Mouse (Mus musculus): ENCODE data around the gene D5Ertd579e.

DNA sequence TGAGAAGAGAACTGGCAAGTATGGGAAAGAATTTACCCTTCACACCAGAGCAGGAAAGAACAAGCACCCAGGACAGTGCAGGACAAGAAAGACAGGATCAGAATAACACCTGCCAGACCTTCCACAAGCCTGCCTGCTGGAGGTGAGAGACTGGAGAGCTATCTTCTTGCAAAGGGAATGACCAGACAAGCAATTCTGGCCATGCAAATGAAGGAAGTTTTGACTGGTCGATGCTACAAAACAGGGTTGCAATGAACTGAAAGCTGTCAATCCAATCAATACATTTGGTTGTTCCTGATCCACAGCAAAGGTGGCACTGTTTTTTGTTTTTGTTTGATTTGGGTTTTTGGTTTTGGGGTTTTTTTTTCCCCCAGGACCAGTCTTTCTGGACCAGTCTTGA lies 12.2 kb downstream of the D5Ertd579e start:
- no peak for TF ChIP-seq POLR2A (IDR thresholded peaks at IDR 0.05; ENCODE audit: borderline replicate concordance, control insufficient read depth, low read depth, low read length)
- no peak for TF ChIP-seq CTCF (IDR thresholded peaks at IDR 0.05; ENCODE audit: control insufficient read depth, insufficient read depth, low read length)

Data from bone marrow, adult 2 months (tissue).